Mouse (Mus musculus) cerebellum, adult 2 months (tissue): ENCODE measurements around the gene Twistnb. TPM values are rescaled to one million over a fixed set of nuclear protein-coding genes. Genes with fewer than 3 reads are reported as not detected.

ENCODE experiments used
- DNase-seq, 2 experiments: peaks; one replicate each; pipeline ENCODE4 v3.0.0; 2021
- H3K27ac ChIP-seq: fragments of 200-500 bp; 2 replicates; pipeline ENCODE4 v1.5.1; 2012; ENCODE audit warnings: low read length, control low read depth, inconsistent platforms; ENCODE audit not compliant: insufficient read depth
- H3K27me3 ChIP-seq: fragments of 200-500 bp; 2 replicates; pipeline ENCODE4 v1.6.1; 2012; ENCODE audit warnings: inconsistent platforms, mild to moderate bottlenecking, low read length, moderate library complexity; ENCODE audit not compliant: control insufficient read depth, insufficient read depth
- H3K4me1 ChIP-seq: fragments of 200-500 bp; 2 replicates; pipeline ENCODE4 v1.6.1; 2011; ENCODE audit warnings: low read length; ENCODE audit not compliant: control insufficient read depth, insufficient read depth
- H3K4me3 ChIP-seq: fragments of 200-500 bp; replicated peaks from 2 replicates; pipeline ENCODE3; 2011; ENCODE audit warnings: mild to moderate bottlenecking, low read depth, low read length, control low read depth; ENCODE audit not compliant: insufficient read depth
- CTCF ChIP-seq: fragments of 200-500 bp; IDR thresholded peaks from 2 replicates; pipeline ENCODE4 v1.5.1; 2011; ENCODE audit warnings: low read depth, mild to moderate bottlenecking, control low read depth, low read length, moderate library complexity, borderline replicate concordance; ENCODE audit not compliant: insufficient read depth
- POLR2A ChIP-seq: fragments of 200-500 bp; IDR thresholded peaks from 2 replicates; pipeline ENCODE4 v1.6.1; 2011; ENCODE audit warnings: low read length, control low read depth, borderline replicate concordance; ENCODE audit not compliant: insufficient read depth
- WGBS: fragments of 180-500 bp; shearing (Covaris S2); methylation state at CpG from one replicate; pipeline ENCODE4 v1.1.7; 2018; 5-methylcytosine and 5-hydroxymethylcytosine counted together
- polyA plus RNA-seq: library from polyadenylated mRNA; depleted of rRNA; stranded (reverse); fragments of >200 nt; gene quantifications from 2 replicates; pipeline ENCODE4 v1.2.3, GENCODE M21; 2012; rRNA removed

The Twistnb gene
- polyA plus RNA-seq, 1 experiment, result 8.4 TPM

DNA sequence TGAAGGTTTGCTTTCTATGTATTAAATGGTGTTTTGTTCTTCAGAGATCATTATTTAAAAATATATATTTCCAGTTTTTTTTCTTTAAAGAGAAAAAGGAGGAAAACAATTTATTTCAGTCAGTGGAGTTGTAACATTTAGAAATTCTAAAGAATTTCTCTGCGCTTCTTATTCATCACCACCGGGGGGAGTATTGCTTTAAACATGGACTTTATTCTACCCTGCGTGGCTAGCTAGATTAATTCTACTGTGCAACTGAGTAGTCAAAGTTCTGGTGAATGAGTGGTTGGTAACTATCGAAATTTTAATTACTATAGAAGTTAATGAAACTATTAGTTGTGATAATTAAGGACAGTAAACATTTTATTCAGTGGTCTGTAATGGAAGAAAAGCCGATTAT, 51.5 kb downstream of the Twistnb start:
- no peak overlapping the region for H3K27ac ChIP-seq
- TF ChIP-seq POLR2A, result no peak
- TF ChIP-seq CTCF, result no peak
- H3K4me3 ChIP-seq, result no peak overlapping the region
- whole genome bisulfite sequencing, result 26% methylated on average over 5 of the region's 5 CpGs
- DNase-seq, result no peak
- H3K4me1 ChIP-seq, result no peaks in the 10 kb centered on the region
- no peaks in the 10 kb centered on the region for H3K27me3 ChIP-seq

DNA sequence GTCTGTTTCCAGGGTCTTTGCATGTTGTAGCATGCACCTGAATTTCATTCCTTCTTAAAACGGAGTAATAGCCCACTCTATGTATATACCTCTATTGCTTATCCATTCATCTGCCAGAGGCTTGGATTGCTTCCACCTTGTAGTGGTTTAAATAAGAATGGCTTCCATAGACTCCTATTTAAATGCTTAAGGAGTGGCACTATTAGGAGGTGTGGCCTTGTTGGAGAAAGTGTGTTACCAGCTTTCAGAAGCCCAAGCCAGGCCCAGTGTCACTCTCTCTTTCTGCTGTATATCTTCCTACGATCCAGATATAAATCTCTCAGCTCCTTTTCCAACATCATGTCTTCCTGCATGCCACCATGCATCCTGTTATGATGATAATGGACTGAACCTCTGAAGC, 53.5 kb downstream of the Twistnb start:
- H3K27ac ChIP-seq, result no peak overlapping the region
- H3K4me1 ChIP-seq, result no peaks in the 10 kb centered on the region
- H3K27me3 ChIP-seq, result no peaks in the 10 kb centered on the region
- no peak overlapping the region for H3K4me3 ChIP-seq
- TF ChIP-seq CTCF (no peak), POLR2A (no peak)
- WGBS, result 83% methylated on average over 2 of the region's 2 CpGs
- DNase-seq, result no peak

Other genes starting within 250 kb of the Twistnb start
- gene Efcab10, start 34.8 kb upstream of the Twistnb start, polyA plus RNA-seq, result 0.95 and 1.5 TPM in 2 replicates